ENCODE assay signal across 7 mouse cellular contexts in the genomic region with DNA sequence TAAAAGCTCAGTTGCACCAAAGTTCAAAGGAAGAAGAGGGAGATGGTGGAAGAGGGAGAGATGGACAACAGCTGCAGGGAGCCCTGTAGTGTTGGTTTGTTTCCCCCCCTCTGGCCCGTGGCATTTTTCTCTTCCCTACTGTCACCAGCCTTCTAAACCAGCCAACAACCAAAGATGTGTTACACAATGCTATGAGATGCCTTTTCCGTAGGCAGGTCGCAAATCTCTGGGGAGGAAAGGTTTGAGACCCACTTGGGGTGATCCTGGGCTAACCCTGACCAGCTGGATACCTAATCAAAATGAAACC. TPM values are rescaled to one million over a fixed set of nuclear protein-coding genes. Genes with fewer than 3 reads are reported as not detected.
DNase-seq lines count a peak whose midpoint lies in the region; ATAC-seq and TF ChIP-seq lines count a peak whose summit lies in the region.

No protein-coding gene starts in this region.

- DNase-seq in lung, postnatal 36 days = no peak
- DNase-seq in limb, embryonic 11.5 days (ENCODE audit: low spot score) = no peak
- DNase-seq in gastrocnemius, postnatal 36 days = no peak
- DNase-seq in lung, postnatal 4 days = no peak

- TF ChIP-seq CTCF in olfactory bulb, adult 2 months (IDR thresholded peaks at IDR 0.05; ENCODE audit: insufficient read depth, low read depth, low read length) = no peak

- peak overlapping the region; percentile 56 for H3K4me2 ChIP-seq in lung, embryonic 15.5 days
- H3K4me2 ChIP-seq in embryonic facial prominence, embryonic 15.5 days (replicated peaks) = peak overlapping the region; percentile 50
- peak overlapping the region; percentile 35 for H3K4me2 ChIP-seq in limb, embryonic 11.5 days (ENCODE audit: low read depth, severe bottlenecking)

- H3K4me1 ChIP-seq in lung, embryonic 15.5 days = no peaks in the 10 kb centered on the region
- no peaks in the 10 kb centered on the region for H3K4me1 ChIP-seq in embryonic facial prominence, embryonic 15.5 days
- no peaks in the 10 kb centered on the region for H3K4me1 ChIP-seq in limb, embryonic 11.5 days (ENCODE audit: control insufficient read depth, insufficient read depth, low read length)
- H3K4me1 ChIP-seq in olfactory bulb, adult 2 months (ENCODE audit: control insufficient read depth, insufficient read depth, low read length) = no peaks in the 10 kb centered on the region

- H3K36me3 ChIP-seq in lung, embryonic 15.5 days = no peaks in the 10 kb centered on the region
- no peaks in the 10 kb centered on the region for H3K36me3 ChIP-seq in embryonic facial prominence, embryonic 15.5 days
- no peaks in the 10 kb centered on the region; the same call in 1 of the 2 replicates for H3K36me3 ChIP-seq in limb, embryonic 11.5 days (ENCODE audit: control insufficient read depth, insufficient read depth, low read length)

- intact Hi-C loops in gastrocnemius, postnatal 36 days (cut with DNase I) = no loop called here

- ATAC-seq in lung, embryonic 15.5 days (ENCODE audit: borderline replicate concordance, extremely low read depth, low FRiP score, low TSS enrichment) = peak; percentile 47; the same call in 1 of the 2 replicates
- ATAC-seq in embryonic facial prominence, embryonic 15.5 days (ENCODE audit: insufficient number of reproducible peaks, low FRiP score, low TSS enrichment, low read depth) = no peak
- no peak for ATAC-seq in limb, embryonic 11.5 days (ENCODE audit: insufficient number of reproducible peaks, low FRiP score, low TSS enrichment, low read depth)

- no peaks in the 10 kb centered on the region for H3K9me3 ChIP-seq in lung, embryonic 15.5 days
- no peaks in the 10 kb centered on the region for H3K9me3 ChIP-seq in embryonic facial prominence, embryonic 15.5 days (replicated peaks)
- H3K9me3 ChIP-seq in limb, embryonic 11.5 days (ENCODE audit: control insufficient read depth, low read length) = no peaks in the 10 kb centered on the region

- peak overlapping the region; percentile 73 for H3K9ac ChIP-seq in lung, embryonic 15.5 days
- peak overlapping the region; percentile 44 for H3K9ac ChIP-seq in embryonic facial prominence, embryonic 15.5 days
- H3K9ac ChIP-seq in limb, embryonic 11.5 days (ENCODE audit: low read length) = peak overlapping the region; percentile 82

- no peak for TF ChIP-seq POLR2A in olfactory bulb, adult 2 months (IDR thresholded peaks at IDR 0.05; ENCODE audit: insufficient read depth, low read depth, low read length)

- no peaks in the 10 kb centered on the region for H3K27me3 ChIP-seq in lung, embryonic 15.5 days
- H3K27me3 ChIP-seq in embryonic facial prominence, embryonic 15.5 days = no peaks in the 10 kb centered on the region
- H3K27me3 ChIP-seq in limb, embryonic 11.5 days (ENCODE audit: control insufficient read depth, insufficient read depth, low read length) = no peaks in the 10 kb centered on the region

- H3K4me3 ChIP-seq in lung, embryonic 15.5 days = peak overlapping the region; percentile 67
- peak overlapping the region; percentile 63 for H3K4me3 ChIP-seq in embryonic facial prominence, embryonic 15.5 days (replicated peaks)
- peak overlapping the region; percentile 64 for H3K4me3 ChIP-seq in limb, embryonic 11.5 days (ENCODE audit: low read depth, low read length)
- peak overlapping the region; percentile 84 for H3K4me3 ChIP-seq in olfactory bulb, adult 2 months (ENCODE audit: insufficient read depth, low read depth, low read length)

- H3K27ac ChIP-seq in lung, embryonic 15.5 days = peak overlapping the region; percentile 87; the same call in 1 of the 2 replicates
- H3K27ac ChIP-seq in embryonic facial prominence, embryonic 15.5 days (replicated peaks) = peak overlapping the region; percentile 86; the same call in 1 of the 2 replicates
- no peak overlapping the region for H3K27ac ChIP-seq in limb, embryonic 11.5 days (replicated peaks; ENCODE audit: low read depth, low read length)
- H3K27ac ChIP-seq in olfactory bulb, adult 2 months (ENCODE audit: insufficient read depth, low read depth, low read length) = no peak overlapping the region

- 16% methylated on average over 3 of the region's 3 CpGs for WGBS in lung, embryonic 15.5 days
- 17% methylated on average over 3 of the region's 3 CpGs for WGBS in embryonic facial prominence, embryonic 15.5 days
- 33% methylated on average over 3 of the region's 3 CpGs for WGBS in limb, embryonic 11.5 days
- 26% methylated on average over 3 of the region's 3 CpGs for WGBS in olfactory bulb, adult 2 months

RNA-seq across cellular contexts. Expression of gene Zbtb33, which starts 0.8 kb away (rescaled TPM):
- polyA plus RNA-seq in lung, embryonic 15.5 days (2015; fragmentation: Nextera tagmentation; extraction: Ambion mirVana) = 3.7 and 3.9 TPM in 2 replicates
- 3.6 and 3.9 TPM in 2 replicates for polyA plus RNA-seq in embryonic facial prominence, embryonic 15.5 days (2015; fragmentation: Nextera tagmentation; extraction: Ambion mirVana)
- polyA plus RNA-seq in limb, embryonic 11.5 days (2014; fragmentation: Nextera tagmentation; extraction: Ambion mirVana) = 6.2 and 7.3 TPM in 2 replicates
- polyA plus RNA-seq in olfactory bulb, adult 2 months (2012; ENCODE audit: insufficient read depth, insufficient read length, low replicate concordance, missing spikeins) = not detected in 2 replicates
- total RNA-seq in gastrocnemius, postnatal 36 days (2021) = 1 to 10 TPM; 5.5 to 6.4 TPM

Comparison
In these comparisons a context has a peak if more than half of its experiments do, and no peak if none do; other contexts are left out.
1. H3K27ac ChIP-seq: peak in lung, embryonic 15.5 days (single experiment) and embryonic facial prominence, embryonic 15.5 days (single experiment); none in limb, embryonic 11.5 days (single experiment) and olfactory bulb, adult 2 months (single experiment).
2. Peak in every context shown above with its lines, with median percentiles within 50 percentile points of each other: H3K4me2 ChIP-seq, H3K4me3 ChIP-seq and H3K9ac ChIP-seq.